Mouse (Mus musculus) myocyte (in vitro differentiated cells): ENCODE measurements around the gene Tuba8.

Experiments
- E2F4 ChIP-seq: IDR thresholded peaks from one replicate; pipeline ENCODE4 v1.6.1; 2011; ENCODE audit warnings: mild to moderate bottlenecking, control low read depth, moderate library complexity; ENCODE audit not compliant: insufficient read depth
- MAX ChIP-seq: IDR thresholded peaks from one replicate; pipeline ENCODE4 v1.6.1; 2011; ENCODE audit warnings: low read depth, mild to moderate bottlenecking, control low read depth
- MYOD1 ChIP-seq, 3 experiments: IDR thresholded peaks; one replicate each; pipeline ENCODE4 v1.6.1; 2011; ENCODE audit warnings: control low read depth in 2 of 3, low read depth in 2 of 3, mild to moderate bottlenecking in 2 of 3, moderate library complexity in 1 of 3; ENCODE audit not compliant: insufficient read length in 2 of 3, control insufficient read depth in 1 of 3
- MYOG ChIP-seq, 3 experiments: IDR thresholded peaks; one replicate each; pipeline ENCODE4 v1.6.1; 2011; ENCODE audit warnings: control low read depth in 2 of 3, low read depth in 2 of 3, mild to moderate bottlenecking in 2 of 3; ENCODE audit not compliant: insufficient read length in 2 of 3, control insufficient read depth in 1 of 3, insufficient read depth in 1 of 3
- POLR2A ChIP-seq: IDR thresholded peaks from one replicate; pipeline ENCODE4 v1.6.1; 2011; ENCODE audit warnings: low read depth, mild to moderate bottlenecking, control low read depth, moderate library complexity; ENCODE audit not compliant: insufficient read length
- POLR2AphosphoS2 ChIP-seq: IDR thresholded peaks from one replicate; pipeline ENCODE4 v1.6.1; 2011; ENCODE audit warnings: low read depth, control low read depth; ENCODE audit not compliant: insufficient read length
- SRF ChIP-seq: IDR thresholded peaks from one replicate; pipeline ENCODE4 v1.6.1; 2011; ENCODE audit warnings: low read depth; ENCODE audit not compliant: control insufficient read depth, insufficient read length
- TCF12 ChIP-seq: IDR thresholded peaks from one replicate; pipeline ENCODE4 v1.6.1; 2011; ENCODE audit warnings: mild to moderate bottlenecking, control low read depth; ENCODE audit not compliant: poor library complexity, insufficient read depth, severe bottlenecking
- TCF3 ChIP-seq: IDR thresholded peaks from one replicate; pipeline ENCODE4 v1.6.1; 2011; ENCODE audit warnings: low read depth, control low read depth; ENCODE audit not compliant: insufficient read length

DNA sequence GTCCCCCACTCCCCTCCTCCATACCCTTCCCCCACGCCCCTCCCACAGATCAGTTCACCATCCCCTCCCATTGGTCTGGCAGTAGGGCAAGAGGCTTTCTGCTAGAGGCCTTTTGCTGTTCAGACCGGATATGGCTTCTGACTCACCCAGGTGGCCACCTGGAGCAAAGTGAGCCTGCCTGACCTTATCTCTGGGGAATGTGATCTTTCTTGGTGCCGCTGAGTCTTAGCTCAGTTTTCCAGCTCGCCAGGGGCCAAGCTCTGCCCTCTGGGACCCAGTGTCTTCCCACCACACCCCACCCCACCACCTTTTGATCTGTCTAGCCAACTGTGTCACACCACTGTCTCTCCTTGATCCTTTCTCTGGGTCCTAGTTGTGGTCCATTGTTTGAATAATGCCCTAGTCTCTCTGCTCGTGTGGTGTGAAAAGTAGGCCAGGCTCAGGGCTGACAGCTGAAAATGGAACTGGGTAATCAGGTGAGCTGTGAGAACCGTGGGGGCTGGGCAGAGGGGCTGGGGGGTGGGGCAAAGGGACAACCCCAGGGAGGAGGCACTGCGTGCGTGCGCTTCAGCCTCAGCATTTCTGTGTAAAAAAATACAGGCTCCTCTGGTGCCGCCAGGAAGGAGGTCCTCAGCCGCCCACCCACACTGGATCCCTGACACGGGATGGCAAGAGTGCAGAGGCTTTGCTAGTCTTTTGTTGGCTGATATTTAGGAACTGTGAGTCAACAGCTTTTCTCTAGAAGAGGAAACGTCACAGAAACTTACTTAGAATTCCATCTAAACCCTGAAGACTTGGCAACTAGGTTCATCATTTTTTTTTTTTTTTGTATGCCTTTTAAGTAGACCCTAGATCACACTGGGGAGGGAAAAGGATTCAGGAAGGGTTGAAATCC, 16.2 kb upstream of the Tuba8 start:
- TF ChIP-seq POLR2A, result no peak
- no peak for TF ChIP-seq E2F4
- TF ChIP-seq POLR2AphosphoS2, result no peak
- TF ChIP-seq TCF12, result no peak
- no peak for TF ChIP-seq SRF
- TF ChIP-seq TCF3, result no peak
- TF ChIP-seq MYOD1 (IDR thresholded peaks at IDR 0.05; ENCODE audit: control insufficient read depth in 1 of 3, insufficient read length in 2 of 3, low read depth in 2 of 3), result no peak
- TF ChIP-seq MYOG (IDR thresholded peaks at IDR 0.05; ENCODE audit: control insufficient read depth in 1 of 3, insufficient read depth in 1 of 3, insufficient read length in 2 of 3, low read depth in 2 of 3), result no peak
- no peak for TF ChIP-seq MAX
